Comparison of ENCODE assay signal across 12 mouse cellular contexts in genomic region chr8:70885612-70886011, GRCm38 (mm10). TPM values are rescaled to one million over a fixed set of nuclear protein-coding genes. Genes with fewer than 3 reads are reported as not detected.
DNase-seq lines count a peak whose midpoint lies in the region; ATAC-seq and TF ChIP-seq lines count a peak whose summit lies in the region.
"Had no signal": no experiment of that assay in that cellular context is flagged by ENCODE, and none has a peak within 500 bp of the region (broad histone marks: within the 10 kb centered on the region; RNA-seq: fewer than 3 reads in every experiment).

No protein-coding gene starts in this region.

- TF ChIP-seq POLR2A in myocyte (IDR thresholded peaks at IDR 0.05; ENCODE audit: insufficient read length, low read depth), result no peak

- no peaks in the 10 kb centered on the region for H3K9me3 ChIP-seq in midbrain, embryonic 11.5 days (ENCODE audit: control insufficient read depth, low read length)
- no peaks in the 10 kb centered on the region for H3K9me3 ChIP-seq in midbrain, postnatal 0 days (ENCODE audit: low read length)
- H3K9me3 ChIP-seq: embryonic facial prominence, embryonic 13.5 days had no signal

- H3K4me3 ChIP-seq in midbrain, embryonic 11.5 days (ENCODE audit: low read depth, low read length), result no peak overlapping the region
- no peak overlapping the region for H3K4me3 ChIP-seq in midbrain, postnatal 0 days (ENCODE audit: low read depth, low read length)
- H3K4me3 ChIP-seq in myocyte, result no peak overlapping the region
- H3K4me3 ChIP-seq: embryonic facial prominence, embryonic 13.5 days; gastrocnemius, adult 2 months; megakaryocyte, embryonic 14.5 days had no signal

- TF ChIP-seq CTCF in midbrain, postnatal 0 days (IDR thresholded peaks at IDR 0.05), result no peak

- no peaks in the 10 kb centered on the region for H3K36me3 ChIP-seq in midbrain, embryonic 11.5 days (ENCODE audit: control insufficient read depth, insufficient read depth, low read length)
- no peaks in the 10 kb centered on the region for H3K36me3 ChIP-seq in midbrain, postnatal 0 days (ENCODE audit: insufficient read depth, low read length)
- no peaks in the 10 kb centered on the region for H3K36me3 ChIP-seq in myocyte (ENCODE audit: control insufficient read depth, insufficient read depth)
- H3K36me3 ChIP-seq: embryonic facial prominence, embryonic 13.5 days had no signal

- 13% methylated on average over 12 of the region's 12 CpGs for WGBS in midbrain, embryonic 11.5 days
- WGBS in midbrain, postnatal 0 days, result 21% methylated on average over 12 of the region's 12 CpGs

- peak; percentile 47 for DNase-seq in adrenal gland, postnatal 25 days
- no peak for DNase-seq in adrenal gland, adult 8-10 months
- DNase-seq in midbrain, embryonic 11.5 days (ENCODE audit: low spot score, missing footprints), result peak; percentile 76
- no peak for DNase-seq in midbrain, postnatal 0 days (ENCODE audit: low spot score)
- DNase-seq in embryo, embryonic 10.5 days (ENCODE audit: low spot score), result peak; percentile 60
- no peak for DNase-seq in gastrocnemius, postnatal 14 days
- no peak for DNase-seq in ovary, postnatal 36 days (ENCODE audit: low spot score)
- DNase-seq: gastrocnemius, adult 2 months had no signal

- peaks cover 3% of the 10 kb centered on the region for H3K4me1 ChIP-seq in midbrain, embryonic 11.5 days (ENCODE audit: control insufficient read depth, insufficient read depth, low read length)
- H3K4me1 ChIP-seq in midbrain, postnatal 0 days (ENCODE audit: insufficient read depth, low read length), result no peaks in the 10 kb centered on the region

- intact Hi-C loops in gastrocnemius, postnatal 14 days (cut with DNase I; ENCODE audit: low total_unique reads), result no loop called here

- no peak overlapping the region for H3K4me2 ChIP-seq in midbrain, embryonic 11.5 days
- H3K4me2 ChIP-seq in midbrain, postnatal 0 days (ENCODE audit: low read depth, low read length, poor library complexity, severe bottlenecking), result no peak overlapping the region
- H3K4me2 ChIP-seq in myocyte (ENCODE audit: low read depth), result no peak overlapping the region
- H3K4me2 ChIP-seq: embryonic facial prominence, embryonic 13.5 days had no signal

- no peak overlapping the region for H3K9ac ChIP-seq in midbrain, embryonic 11.5 days (ENCODE audit: low read length)
- no peak overlapping the region for H3K9ac ChIP-seq in midbrain, postnatal 0 days (replicated peaks; ENCODE audit: low read length, poor library complexity, severe bottlenecking)
- H3K9ac ChIP-seq: embryonic facial prominence, embryonic 13.5 days had no signal

- peaks cover under 1% of the 10 kb centered on the region for H3K27me3 ChIP-seq in midbrain, embryonic 11.5 days (ENCODE audit: control insufficient read depth, insufficient read depth, low read length)
- H3K27me3 ChIP-seq in midbrain, postnatal 0 days (ENCODE audit: insufficient read depth, low read length), result no peaks in the 10 kb centered on the region
- H3K27me3 ChIP-seq in myocyte (ENCODE audit: control insufficient read depth, insufficient read depth, insufficient read length), result no peaks in the 10 kb centered on the region

- no peak overlapping the region for H3K27ac ChIP-seq in midbrain, embryonic 11.5 days (ENCODE audit: low read depth, low read length)
- no peak overlapping the region for H3K27ac ChIP-seq in midbrain, postnatal 0 days (ENCODE audit: low read depth, low read length)
- H3K27ac ChIP-seq: embryonic facial prominence, embryonic 13.5 days; gastrocnemius, adult 2 months had no signal

- no peaks in the 10 kb centered on the region for H3K79me2 ChIP-seq in myocyte (ENCODE audit: control insufficient read depth, insufficient read depth)

- H3ac ChIP-seq in myocyte (ENCODE audit: control insufficient read depth, insufficient read length), result no peak overlapping the region

- no peak for ATAC-seq in midbrain, embryonic 11.5 days (ENCODE audit: low FRiP score)
- no peak for ATAC-seq in midbrain, postnatal 0 days (ENCODE audit: low FRiP score)
- ATAC-seq: inflammation-experienced regulatory T-cells, adult 6 months had no signal

TF ChIP-seq in myocyte, 11 proteins besides CTCF, POLR2A, EP300 and RAD21:
- TF ChIP-seq REST (IDR thresholded peaks at IDR 0.05; ENCODE audit: insufficient read depth, insufficient read length) (peak; percentile 67), TCF3 (IDR thresholded peaks at IDR 0.05; ENCODE audit: insufficient read length, low read depth) (no peak), E2F4 (IDR thresholded peaks at IDR 0.05; ENCODE audit: insufficient read depth) (no peak)

RNA-seq across cellular contexts. Expression of gene Slc5a5, which starts 6.9 kb away (rescaled TPM):
- 0.09 TPM in 1 of 2 replicates, not detected in the other for total RNA-seq in adrenal gland, postnatal 25 days (2021)
- total RNA-seq in adrenal gland, adult 8-10 months (2022), result not detected
- 0.61 and 0.77 TPM in 2 replicates for polyA plus RNA-seq in midbrain, embryonic 11.5 days (2014; fragmentation: Nextera tagmentation; extraction: Ambion mirVana)
- 1.2 and 2.1 TPM in 2 replicates for total RNA-seq in midbrain, postnatal 0 days (2014; rRNA removed)
- polyA plus RNA-seq in midbrain, postnatal 0 days (2015; fragmentation: Nextera tagmentation; extraction: Ambion mirVana), result 3.7 and 4.1 TPM in 2 replicates
- 3.0 TPM for polyA plus RNA-seq in myocyte (2012; fragmentation: generic; extraction: Trizol)
- total RNA-seq in gastrocnemius, postnatal 14 days (2021), result under 1 TPM in 1 of 2 experiments, not detected in 1; 0.08 TPM
- total RNA-seq: gastrocnemius, adult 2 months had no signal
- polyA plus RNA-seq: inflammation-experienced regulatory T-cells, adult 6 months had no signal

RNA-seq across cellular contexts. Expression of gene Rpl18a, which starts 11.6 kb away (rescaled TPM):
- total RNA-seq in adrenal gland, postnatal 25 days (2021), result 1,315 and 1,410 TPM in 2 replicates
- total RNA-seq in adrenal gland, adult 8-10 months (2022), result 1,000 to 10,000 TPM; 1,169 to 1,386 (median 1,259) TPM
- polyA plus RNA-seq in midbrain, embryonic 11.5 days (2014; fragmentation: Nextera tagmentation; extraction: Ambion mirVana), result 2,833 and 3,086 TPM in 2 replicates
- total RNA-seq in midbrain, postnatal 0 days (2014; rRNA removed), result 1,447 and 1,819 TPM in 2 replicates
- polyA plus RNA-seq in midbrain, postnatal 0 days (2015; fragmentation: Nextera tagmentation; extraction: Ambion mirVana), result 2,274 and 2,285 TPM in 2 replicates
- 5,695 TPM for polyA plus RNA-seq in myocyte (2012; fragmentation: generic; extraction: Trizol)
- 1,000 to 10,000 TPM; 1,213 to 1,382 TPM for total RNA-seq in gastrocnemius, postnatal 14 days (2021)

RNA-seq across cellular contexts. Expression of gene Ccdc124, which starts 11.9 kb away (rescaled TPM):
- total RNA-seq in adrenal gland, postnatal 25 days (2021), result 54.6 and 57.5 TPM in 2 replicates
- total RNA-seq in adrenal gland, adult 8-10 months (2022), result 10 to 100 TPM; 48.5 to 68.7 (median 51.3) TPM
- 161 and 166 TPM in 2 replicates for polyA plus RNA-seq in midbrain, embryonic 11.5 days (2014; fragmentation: Nextera tagmentation; extraction: Ambion mirVana)
- total RNA-seq in midbrain, postnatal 0 days (2014; rRNA removed), result 44.3 and 48.6 TPM in 2 replicates
- polyA plus RNA-seq in midbrain, postnatal 0 days (2015; fragmentation: Nextera tagmentation; extraction: Ambion mirVana), result 159 and 163 TPM in 2 replicates
- polyA plus RNA-seq in myocyte (2012; fragmentation: generic; extraction: Trizol), result 141 TPM
- total RNA-seq in gastrocnemius, postnatal 14 days (2021), result 10 to 100 TPM; 50.3 to 50.9 TPM

RNA-seq across cellular contexts. Expression of gene Map1s, which starts 20.1 kb away (rescaled TPM):
- total RNA-seq in adrenal gland, postnatal 25 days (2021), result 26.3 and 42.6 TPM in 2 replicates
- total RNA-seq in adrenal gland, adult 8-10 months (2022), result 10 to 100 TPM; 35.7 to 54.1 (median 50.0) TPM
- 31.2 and 35.4 TPM in 2 replicates for polyA plus RNA-seq in midbrain, embryonic 11.5 days (2014; fragmentation: Nextera tagmentation; extraction: Ambion mirVana)
- total RNA-seq in midbrain, postnatal 0 days (2014; rRNA removed), result 87.7 and 93.7 TPM in 2 replicates
- 59.1 and 59.8 TPM in 2 replicates for polyA plus RNA-seq in midbrain, postnatal 0 days (2015; fragmentation: Nextera tagmentation; extraction: Ambion mirVana)
- polyA plus RNA-seq in myocyte (2012; fragmentation: generic; extraction: Trizol), result 62.0 TPM
- total RNA-seq in gastrocnemius, postnatal 14 days (2021), result 10 to 100 TPM; 13.8 to 15.5 TPM

RNA-seq across cellular contexts. Expression of gene Kcnn1, which starts 22.6 kb away (rescaled TPM):
- 2.2 and 3.3 TPM in 2 replicates for total RNA-seq in adrenal gland, postnatal 25 days (2021)
- total RNA-seq in adrenal gland, adult 8-10 months (2022), result 1 to 10 TPM; 4.2 to 4.7 (median 4.4) TPM
- 10.9 and 12.4 TPM in 2 replicates for polyA plus RNA-seq in midbrain, embryonic 11.5 days (2014; fragmentation: Nextera tagmentation; extraction: Ambion mirVana)
- 32.5 and 32.8 TPM in 2 replicates for total RNA-seq in midbrain, postnatal 0 days (2014; rRNA removed)
- 10.0 and 10.3 TPM in 2 replicates for polyA plus RNA-seq in midbrain, postnatal 0 days (2015; fragmentation: Nextera tagmentation; extraction: Ambion mirVana)
- polyA plus RNA-seq in myocyte (2012; fragmentation: generic; extraction: Trizol), result 11.9 TPM
- total RNA-seq in gastrocnemius, postnatal 14 days (2021), result 1 to 10 TPM; 5.4 to 6.6 TPM
- polyA plus RNA-seq: inflammation-experienced regulatory T-cells, adult 6 months had no signal

Comparison
In these comparisons a context has a peak if more than half of its experiments do, and no peak if none do; other contexts are left out.
1. DNase-seq: peak in adrenal gland, postnatal 25 days (single experiment), midbrain, embryonic 11.5 days (single experiment) and embryo, embryonic 10.5 days (single experiment); none in adrenal gland, adult 8-10 months (single experiment), midbrain, postnatal 0 days (single experiment), gastrocnemius, postnatal 14 days (single experiment) and ovary, postnatal 36 days (single experiment).